Mouse (Mus musculus): ENCODE results near the gene Mucl2. TPM values are rescaled to one million over a fixed set of nuclear protein-coding genes. Genes with fewer than 3 reads are reported as not detected.
"Not testable (repeated sequence)": the region's sequence is repeated elsewhere in the genome, so short reads cannot be mapped to it uniquely, and the experiment has no call there.

The Mucl2 gene
- total RNA-seq (2021), result not detected
- long read RNA-seq, experiment 1, result 0 reads
- long read RNA-seq, experiment 2, result 0 reads

- no peak for DNase-seq
- intact Hi-C loops (cut with DNase I; ENCODE audit: low total_unique reads), result no loop called here
Observed at GRCm38 (mm10) chr15:103899212-103899611, at the start of gene Mucl2. Gene Mucl2, minus strand, starts transcription at chr15:103899312.

- intact Hi-C loops (cut with DNase I; ENCODE audit: low total_unique reads), result loop anchor here (5.0 kb wide), 1 partner anchor 136 kb away; no protein-coding TSS in a partner anchor
- DNase-seq, result not testable (repeated sequence)
Observed at GRCm38 (mm10) chr15:103913061-103913460, 13.9 kb upstream of the Mucl2 start.

Small RNAs within 50 kb of the gene (microRNA-seq; reads per million reads assigned to microRNA genes)
- 0 reads per million in 2 experiments for gene Gm22852

Other genes starting within 250 kb of the Mucl2 start
- under 1 TPM in 1 of 2 experiments, not detected in 1; 0.39 TPM for gene Mucl1, start 143.8 kb downstream of the Mucl2 start, total RNA-seq (2021)